In genomic region chr14:31105156-31105555, GRCm38 (mm10) we compare ENCODE assay signal across 24 mouse cellular contexts.
"Had no signal": no experiment of that assay in that cellular context is flagged by ENCODE, and none has a peak within 500 bp of the region (broad histone marks: within the 10 kb centered on the region; RNA-seq: fewer than 3 reads in every experiment).

No protein-coding gene starts in this region.

- H3K4me3 ChIP-seq: heart, adult 2 months; heart, embryonic 13.5 days; heart, embryonic 15.5 days; hindbrain, embryonic 13.5 days; hindbrain, embryonic 15.5 days; kidney, embryonic 15.5 days; left cerebral cortex, adult 2 months; limb, embryonic 10.5 days; limb, embryonic 12.5 days had no signal

- H3K4me1 ChIP-seq: heart, embryonic 15.5 days; hindbrain, embryonic 13.5 days; hindbrain, embryonic 15.5 days; kidney, embryonic 15.5 days; limb, embryonic 10.5 days; limb, embryonic 12.5 days had no signal

- DNase-seq: gastrocnemius, postnatal 14 days; gastrocnemius, postnatal 36 days; heart, adult 11 months; heart, adult 2 months; heart, postnatal 14 days; heart, postnatal 36 days; kidney, adult 11 months; kidney, adult 2 months; kidney, adult 9 months; kidney, postnatal 14 days; kidney, postnatal 36 days; liver had no signal

- H3K9ac ChIP-seq: heart, embryonic 13.5 days; heart, embryonic 15.5 days; hindbrain, embryonic 13.5 days; hindbrain, embryonic 15.5 days; kidney, embryonic 15.5 days; limb, embryonic 12.5 days had no signal

- H3K4me2 ChIP-seq: heart, embryonic 11.5 days; heart, embryonic 13.5 days; heart, embryonic 15.5 days; hindbrain, embryonic 13.5 days; hindbrain, embryonic 15.5 days; kidney, embryonic 15.5 days; limb, embryonic 12.5 days had no signal

- H3K9me3 ChIP-seq: heart, embryonic 13.5 days; heart, embryonic 15.5 days; hindbrain, embryonic 13.5 days; hindbrain, embryonic 15.5 days; kidney, embryonic 15.5 days; limb, embryonic 10.5 days; limb, embryonic 12.5 days had no signal

- H3K27ac ChIP-seq: heart, adult 2 months; heart, embryonic 13.5 days; heart, embryonic 15.5 days; hindbrain, embryonic 13.5 days; hindbrain, embryonic 15.5 days; hindbrain, postnatal 0 days; kidney, embryonic 15.5 days; kidney, postnatal 0 days; left cerebral cortex, adult 2 months; limb, embryonic 10.5 days; limb, embryonic 12.5 days had no signal

- H3K27me3 ChIP-seq: heart, embryonic 13.5 days; heart, embryonic 15.5 days; hindbrain, embryonic 13.5 days; hindbrain, embryonic 15.5 days; kidney, embryonic 15.5 days; limb, embryonic 12.5 days had no signal

- ATAC-seq: hindbrain, postnatal 0 days; intestine, embryonic 16.5 days had no signal
